Mouse (Mus musculus): ENCODE data around the gene Mark3.

- no peak for TF ChIP-seq CTCF (IDR thresholded peaks at IDR 0.05; ENCODE audit: borderline replicate concordance, insufficient read depth, low read depth, low read length)
- TF ChIP-seq POLR2A (IDR thresholded peaks at IDR 0.05; ENCODE audit: borderline replicate concordance, insufficient read depth, low read length), result no peak
Observed at GRCm38 (mm10) chr12:111659331-111659730, 85.0 kb downstream of the Mark3 start.
